Mouse (Mus musculus) myocyte (in vitro differentiated cells): Measurements from ENCODE around the gene Ptpn18. TPM values are rescaled to one million over a fixed set of nuclear protein-coding genes. Genes with fewer than 3 reads are reported as not detected.

ENCODE experiments used
- H3K27me3 ChIP-seq: one replicate; pipeline ENCODE4 v1.6.1; 2011; ENCODE audit not compliant: control insufficient read depth, insufficient read depth, insufficient read length
- H3K36me3 ChIP-seq: one replicate; pipeline ENCODE4 v1.6.1; 2011; ENCODE audit not compliant: control insufficient read depth, insufficient read depth
- H3K4me2 ChIP-seq: one replicate; pipeline ENCODE4 v1.6.1; 2011; ENCODE audit warnings: low read depth, control low read depth
- H3K4me3 ChIP-seq: one replicate; pipeline ENCODE4 v1.5.1; 2011; ENCODE audit warnings: mild to moderate bottlenecking, control low read depth, moderate library complexity
- H3K79me2 ChIP-seq: one replicate; pipeline ENCODE4 v1.6.1; 2011; ENCODE audit not compliant: control insufficient read depth, insufficient read depth
- H3ac ChIP-seq: one replicate; pipeline ENCODE4 v1.6.1; 2011; ENCODE audit not compliant: control insufficient read depth, insufficient read length
- CEBPB ChIP-seq: IDR thresholded peaks from 2 replicates; pipeline ENCODE4 v1.6.1; 2011; ENCODE audit warnings: mild to moderate bottlenecking, moderate library complexity; ENCODE audit not compliant: poor library complexity, insufficient read depth, severe bottlenecking
- E2F4 ChIP-seq: IDR thresholded peaks from one replicate; pipeline ENCODE4 v1.6.1; 2011; ENCODE audit warnings: mild to moderate bottlenecking, control low read depth, moderate library complexity; ENCODE audit not compliant: insufficient read depth
- MAX ChIP-seq: IDR thresholded peaks from one replicate; pipeline ENCODE4 v1.6.1; 2011; ENCODE audit warnings: low read depth, mild to moderate bottlenecking, control low read depth
- MYOD1 ChIP-seq, 3 experiments: IDR thresholded peaks; one replicate each; pipeline ENCODE4 v1.6.1; 2011; ENCODE audit warnings: control low read depth in 2 of 3, low read depth in 2 of 3, mild to moderate bottlenecking in 2 of 3, moderate library complexity in 1 of 3; ENCODE audit not compliant: insufficient read length in 2 of 3, control insufficient read depth in 1 of 3
- MYOG ChIP-seq, 3 experiments: IDR thresholded peaks; one replicate each; pipeline ENCODE4 v1.6.1; 2011; ENCODE audit warnings: control low read depth in 2 of 3, low read depth in 2 of 3, mild to moderate bottlenecking in 2 of 3; ENCODE audit not compliant: insufficient read length in 2 of 3, control insufficient read depth in 1 of 3, insufficient read depth in 1 of 3
- POLR2A ChIP-seq: IDR thresholded peaks from one replicate; pipeline ENCODE4 v1.6.1; 2011; ENCODE audit warnings: low read depth, mild to moderate bottlenecking, control low read depth, moderate library complexity; ENCODE audit not compliant: insufficient read length
- POLR2AphosphoS2 ChIP-seq: IDR thresholded peaks from one replicate; pipeline ENCODE4 v1.6.1; 2011; ENCODE audit warnings: low read depth, control low read depth; ENCODE audit not compliant: insufficient read length
- REST ChIP-seq: IDR thresholded peaks from one replicate; pipeline ENCODE4 v1.6.1; 2011; ENCODE audit warnings: mild to moderate bottlenecking, control low read depth, moderate library complexity; ENCODE audit not compliant: insufficient read depth, insufficient read length
- SRF ChIP-seq: IDR thresholded peaks from one replicate; pipeline ENCODE4 v1.6.1; 2011; ENCODE audit warnings: low read depth; ENCODE audit not compliant: control insufficient read depth, insufficient read length
- TCF12 ChIP-seq: IDR thresholded peaks from one replicate; pipeline ENCODE4 v1.6.1; 2011; ENCODE audit warnings: mild to moderate bottlenecking, control low read depth; ENCODE audit not compliant: poor library complexity, insufficient read depth, severe bottlenecking
- TCF3 ChIP-seq: IDR thresholded peaks from one replicate; pipeline ENCODE4 v1.6.1; 2011; ENCODE audit warnings: low read depth, control low read depth; ENCODE audit not compliant: insufficient read length
- USF1 ChIP-seq: IDR thresholded peaks from one replicate; pipeline ENCODE4 v1.6.1; 2011; ENCODE audit warnings: low read depth, mild to moderate bottlenecking, control low read depth, moderate library complexity
- polyA plus RNA-seq: library from polyadenylated mRNA; unstranded; fragments of >200 nt; fragmentation: generic; extraction: Trizol; gene quantifications from one replicate; pipeline ENCODE4 v1.2.1, GENCODE M21; 2012; ENCODE audit warnings: missing spikeins

The Ptpn18 gene
- 0.05 TPM for polyA plus RNA-seq

- Histone ChIP-seq H3ac (no peak within 1 kb of the TSS), H3K4me2 (peak within 1 kb of the TSS; percentile 99), H3K79me2 (no peaks in the 10 kb centered on the region), H3K27me3 (peaks cover 22% of the 10 kb centered on the region), H3K4me3 (peak within 1 kb of the TSS; percentile 21), H3K36me3 (no peaks in the 10 kb centered on the region)
- TF ChIP-seq MAX (no peak), MYOG (IDR thresholded peaks at IDR 0.05; ENCODE audit: control insufficient read depth in 1 of 3, insufficient read depth in 1 of 3, insufficient read length in 2 of 3, low read depth in 2 of 3) (peak in 1 of 3 experiments; percentile 14), SRF (no peak)
Measured at GRCm38 (mm10) chr1:34459284-34460060, at the start of gene Ptpn18. Gene Ptpn18 (plus strand): TSS chr1:34459762.

GRCm38 (mm10) chr1:34428466-34428865 is 31.1 kb upstream of the Ptpn18 start:
- Histone ChIP-seq H3K27me3 (no peaks in the 10 kb centered on the region), H3K4me3 (no peak overlapping the region), H3K79me2 (no peaks in the 10 kb centered on the region), H3K36me3 (no peaks in the 10 kb centered on the region), H3K4me2 (no peak overlapping the region), H3ac (no peak overlapping the region)
- TF ChIP-seq POLR2AphosphoS2 (no peak), MYOD1 (IDR thresholded peaks at IDR 0.05; ENCODE audit: control insufficient read depth in 1 of 3, insufficient read length in 2 of 3, low read depth in 2 of 3) (no peak), USF1 (no peak), SRF (no peak), TCF12 (no peak), TCF3 (no peak)

GRCm38 (mm10) chr1:34429281-34429680 is 30.3 kb upstream of the Ptpn18 start:
- TF ChIP-seq MYOG (IDR thresholded peaks at IDR 0.05; ENCODE audit: control insufficient read depth in 1 of 3, insufficient read depth in 1 of 3, insufficient read length in 2 of 3, low read depth in 2 of 3) (no peak), MAX (no peak), TCF3 (no peak), SRF (no peak), CEBPB (no peak), POLR2AphosphoS2 (no peak)

GRCm38 (mm10) chr1:34430981-34431380 is 28.6 kb upstream of the Ptpn18 start:
- no peak for TF ChIP-seq E2F4
- H3ac ChIP-seq, result no peak overlapping the region
- no peaks in the 10 kb centered on the region for H3K36me3 ChIP-seq
- no peaks in the 10 kb centered on the region for H3K79me2 ChIP-seq
- H3K4me3 ChIP-seq, result no peak overlapping the region
- H3K27me3 ChIP-seq, result no peaks in the 10 kb centered on the region
- no peak overlapping the region for H3K4me2 ChIP-seq

More at GRCm38 (mm10) chr1:34429281-34429680, 30.3 kb upstream of the Ptpn18 start:
- Histone ChIP-seq H3K79me2 (no peaks in the 10 kb centered on the region), H3ac (no peak overlapping the region), H3K36me3 (no peaks in the 10 kb centered on the region), H3K27me3 (no peaks in the 10 kb centered on the region), H3K4me3 (no peak overlapping the region), H3K4me2 (no peak overlapping the region)

- Histone ChIP-seq H3K36me3 (no peaks in the 10 kb centered on the region), H3K4me3 (no peak overlapping the region), H3ac (no peak overlapping the region), H3K27me3 (no peaks in the 10 kb centered on the region), H3K79me2 (no peaks in the 10 kb centered on the region), H3K4me2 (no peak overlapping the region)
- TF ChIP-seq USF1 (no peak), POLR2AphosphoS2 (no peak), CEBPB (no peak), MYOG (IDR thresholded peaks at IDR 0.05; ENCODE audit: control insufficient read depth in 1 of 3, insufficient read depth in 1 of 3, insufficient read length in 2 of 3, low read depth in 2 of 3) (no peak), REST (no peak), POLR2A (no peak)
Measured at GRCm38 (mm10) chr1:34431431-34431830, 28.1 kb upstream of the Ptpn18 start.

- Histone ChIP-seq H3K4me2 (no peak overlapping the region), H3K79me2 (no peaks in the 10 kb centered on the region), H3ac (no peak overlapping the region), H3K27me3 (no peaks in the 10 kb centered on the region), H3K4me3 (no peak overlapping the region), H3K36me3 (no peaks in the 10 kb centered on the region)
- TF ChIP-seq MAX, result no peak
- TF ChIP-seq POLR2A, result no peak
- no peak for TF ChIP-seq REST
- no peak for TF ChIP-seq TCF12
- no peak for TF ChIP-seq SRF
Measured at GRCm38 (mm10) chr1:34432411-34432775, 27.2 kb upstream of the Ptpn18 start.
